Mouse (Mus musculus) liver, adult 2 months (tissue): ENCODE data around the gene Slc25a47. TPM values are rescaled to one million over a fixed set of nuclear protein-coding genes. Genes with fewer than 3 reads are reported as not detected.

Experiments used
- DNase-seq: peaks from one replicate; pipeline ENCODE4 v3.0.0-alpha.2; 2011; ENCODE audit warnings: low read depth, low spot score; ENCODE audit errors: extremely low read depth
- H3K27ac ChIP-seq: fragments of 200-500 bp; replicated peaks from 2 replicates; pipeline ENCODE4 v1.5.1; 2012; ENCODE audit warnings: low read depth, mild to moderate bottlenecking, control low read depth, inconsistent platforms, low read length; ENCODE audit not compliant: insufficient read depth
- H3K27me3 ChIP-seq: fragments of 200-500 bp; 2 replicates; pipeline ENCODE4 v1.6.1; 2012; ENCODE audit warnings: mild to moderate bottlenecking, moderate library complexity, low read length, inconsistent platforms; ENCODE audit not compliant: control insufficient read depth, insufficient read depth
- H3K36me3 ChIP-seq: fragments of 200-500 bp; 2 replicates; pipeline ENCODE4 v1.6.1; 2012; ENCODE audit warnings: low read length, inconsistent platforms; ENCODE audit not compliant: control insufficient read depth, insufficient read depth
- H3K4me1 ChIP-seq: fragments of 200-500 bp; 2 replicates; pipeline ENCODE4 v1.6.1; 2011; ENCODE audit warnings: low read length; ENCODE audit not compliant: control insufficient read depth, insufficient read depth
- H3K4me3 ChIP-seq: fragments of 200-500 bp; 2 replicates; pipeline ENCODE4 v1.5.1; 2011; ENCODE audit warnings: low read depth, mild to moderate bottlenecking, control low read depth, low read length, moderate library complexity; ENCODE audit not compliant: insufficient read depth
- H3K79me2 ChIP-seq: fragments of 200-500 bp; 2 replicates; pipeline ENCODE4 v1.6.1; 2012; ENCODE audit warnings: inconsistent platforms, mild to moderate bottlenecking, low read length, moderate library complexity; ENCODE audit not compliant: control insufficient read depth, insufficient read depth
- H3K9ac ChIP-seq: fragments of 200-500 bp; 2 replicates; pipeline ENCODE4 v1.6.1; 2012; ENCODE audit warnings: low read depth, mild to moderate bottlenecking, control low read depth, inconsistent platforms, low read length
- CTCF ChIP-seq: fragments of 200-500 bp; IDR thresholded peaks from 2 replicates; pipeline ENCODE4 v1.5.1; 2011; ENCODE audit warnings: low read depth, low read length, control low read depth
- POLR2A ChIP-seq: fragments of 200-500 bp; IDR thresholded peaks from 2 replicates; pipeline ENCODE4 v1.6.1; 2011; ENCODE audit warnings: low read length, control low read depth; ENCODE audit not compliant: insufficient read depth; ENCODE audit errors: extremely low read depth
- WGBS: fragments of 180-500 bp; shearing (Covaris S2); methylation state at CpG from one replicate; pipeline ENCODE4 v1.1.7; 2018; 5-methylcytosine and 5-hydroxymethylcytosine counted together
- polyA plus RNA-seq: library from polyadenylated mRNA; depleted of rRNA; stranded (reverse); fragments of >200 nt; gene quantifications from 2 replicates; pipeline ENCODE4 v1.2.3, GENCODE M21; 2012
- total RNA-seq: library from RNA; depleted of rRNA; stranded (reverse); fragments of >200 nt; gene quantifications from 2 replicates; pipeline ENCODE4 v1.2.3, GENCODE M21; 2014

The Slc25a47 gene
- total and polyA plus RNA-seq, 2 experiments, result 616 to 626 TPM

DNA sequence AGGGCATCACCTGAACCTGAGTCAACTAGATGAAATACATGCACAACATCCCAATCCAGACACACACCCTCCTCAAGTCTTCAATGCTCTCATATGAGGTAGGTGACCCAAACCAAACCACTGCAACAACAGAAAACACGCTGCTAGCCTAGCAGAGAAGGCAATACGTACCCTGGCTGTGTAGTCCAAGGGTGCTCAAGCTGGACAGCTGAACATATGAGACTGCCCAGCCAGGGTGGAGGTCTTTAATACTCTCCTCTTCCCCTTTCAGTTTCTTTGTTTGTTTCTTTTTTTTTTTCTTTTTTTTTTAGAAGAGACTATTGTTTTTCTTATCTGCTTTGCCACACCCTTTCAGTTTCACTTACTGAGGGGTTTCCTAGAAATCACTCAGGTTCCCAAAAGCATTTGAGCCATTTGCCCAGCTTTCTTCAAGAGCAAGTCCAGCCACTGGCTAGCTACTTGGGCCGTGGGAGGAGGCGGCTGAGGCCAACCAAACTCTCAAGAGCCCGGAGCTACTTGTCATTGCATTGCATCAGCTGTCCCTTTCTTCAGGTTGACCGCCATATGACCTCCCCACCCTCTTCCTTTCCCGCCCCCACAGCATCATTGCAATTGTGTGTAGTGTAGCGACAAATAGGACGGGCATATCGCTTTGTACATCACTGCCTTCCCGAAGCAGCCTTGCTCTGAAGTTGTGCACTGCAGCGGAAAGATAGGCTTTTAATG lies 57.3 kb downstream of the Slc25a47 start, which contains the start of gene Wdr25:
Gene Wdr25 (plus strand): TSS at position 643 of the 726 bp plus-strand sequence.
- peaks cover 11% of the 10 kb centered on the region; the same call in 1 of the 2 replicates for H3K79me2 ChIP-seq
- no peak for TF ChIP-seq POLR2A
- TF ChIP-seq CTCF, result no peak
- H3K27me3 ChIP-seq, result no peaks in the 10 kb centered on the region
- H3K4me3 ChIP-seq, result peak within 1 kb of the TSS; percentile 70
- peaks cover 12% of the 10 kb centered on the region for H3K4me1 ChIP-seq
- DNase-seq, result no peak
- H3K36me3 ChIP-seq, result peaks cover 3% of the 10 kb centered on the region
- H3K9ac ChIP-seq, result peak within 1 kb of the TSS; percentile 63
- H3K27ac ChIP-seq, result peak within 1 kb of the TSS; percentile 32
- 16% methylated on average over 12 of the region's 12 CpGs for WGBS

DNA sequence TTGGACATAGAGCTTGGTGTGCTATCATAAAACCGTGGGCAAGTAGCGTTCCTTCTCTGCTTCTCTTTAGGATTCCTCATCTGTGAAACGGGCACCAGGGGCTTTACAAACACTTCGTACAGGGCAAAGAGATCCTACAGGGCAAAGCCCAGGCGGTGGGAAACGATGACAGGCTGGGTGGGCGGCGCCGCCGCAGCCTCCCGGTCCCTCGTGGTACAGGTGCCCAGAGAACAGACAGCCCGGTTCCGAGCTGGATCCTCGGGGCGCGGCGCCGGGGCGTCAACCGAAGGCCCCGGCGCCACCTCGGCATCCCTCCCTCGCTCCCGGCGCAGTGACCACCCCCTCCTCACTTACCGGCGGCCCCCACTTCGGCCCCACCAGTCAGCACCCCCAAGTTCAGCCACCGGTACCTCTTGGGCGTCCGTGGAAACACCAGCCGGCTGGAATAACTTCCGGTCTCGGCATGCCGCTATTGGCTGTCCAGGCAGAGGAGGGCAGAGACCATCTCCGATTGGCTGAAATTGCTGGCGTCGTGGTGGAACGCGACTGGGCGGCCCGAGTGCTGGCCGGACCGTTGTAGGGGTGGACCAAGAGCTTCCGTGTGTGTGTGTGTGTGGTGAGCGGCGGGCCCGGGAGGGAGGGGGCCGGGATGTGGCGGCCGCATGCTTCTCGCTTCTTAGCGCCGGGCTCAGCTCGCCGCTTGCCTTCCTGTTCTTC lies 58.0 kb downstream of the Slc25a47 start, which contains the start of gene Wars:
Gene Wars (minus strand): TSS at position 460 of the 717 bp plus-strand sequence.
- Histone ChIP-seq H3K79me2 (peaks cover 10% of the 10 kb centered on the region; the same call in 1 of the 2 replicates), H3K4me1 (peaks cover 12% of the 10 kb centered on the region), H3K36me3 (no peaks in the 10 kb centered on the region), H3K9ac (peak within 1 kb of the TSS; percentile 63), H3K27ac (peak within 1 kb of the TSS; percentile 32), H3K4me3 (peak within 1 kb of the TSS; percentile 70), H3K27me3 (no peaks in the 10 kb centered on the region)
- under 1% methylated on average over 58 of the region's 58 CpGs for WGBS
- TF ChIP-seq POLR2A, result 0 out of 2 replicates have a peak, but pooled peaks have one; percentile 35
- TF ChIP-seq CTCF, result no peak
- DNase-seq, result peak; percentile 89

DNA sequence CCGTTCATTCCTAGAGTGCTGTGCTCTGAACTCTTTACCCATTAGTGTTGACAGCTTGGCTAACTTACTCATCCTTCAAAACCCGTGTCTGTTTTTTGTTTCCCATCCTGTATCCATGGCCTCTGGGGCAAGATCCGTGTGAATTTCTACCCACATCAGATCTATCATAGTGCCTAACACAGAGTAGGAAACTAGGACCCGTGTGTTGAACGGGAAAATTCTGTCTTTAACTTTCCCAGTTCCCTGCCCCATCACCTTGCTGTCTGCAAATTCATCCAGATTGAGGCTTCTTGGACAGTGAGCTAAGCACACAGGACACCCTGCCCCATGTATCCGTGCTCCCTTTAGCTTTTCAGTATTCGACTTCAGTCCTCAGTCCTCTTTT lies 58.6 kb downstream of the Slc25a47 start:
- DNase-seq, result no peak
- WGBS, result 2% methylated on average over 7 of the region's 7 CpGs
- peaks cover 6% of the 10 kb centered on the region; the same call in 1 of the 2 replicates for H3K79me2 ChIP-seq
- peaks cover 10% of the 10 kb centered on the region for H3K4me1 ChIP-seq
- no peaks in the 10 kb centered on the region for H3K27me3 ChIP-seq
- H3K27ac ChIP-seq, result no peak overlapping the region
- H3K36me3 ChIP-seq, result no peaks in the 10 kb centered on the region
- peak overlapping the region; percentile 53 for H3K9ac ChIP-seq
- TF ChIP-seq CTCF, result no peak
- no peak for TF ChIP-seq POLR2A
- peak overlapping the region; percentile 70 for H3K4me3 ChIP-seq

DNA sequence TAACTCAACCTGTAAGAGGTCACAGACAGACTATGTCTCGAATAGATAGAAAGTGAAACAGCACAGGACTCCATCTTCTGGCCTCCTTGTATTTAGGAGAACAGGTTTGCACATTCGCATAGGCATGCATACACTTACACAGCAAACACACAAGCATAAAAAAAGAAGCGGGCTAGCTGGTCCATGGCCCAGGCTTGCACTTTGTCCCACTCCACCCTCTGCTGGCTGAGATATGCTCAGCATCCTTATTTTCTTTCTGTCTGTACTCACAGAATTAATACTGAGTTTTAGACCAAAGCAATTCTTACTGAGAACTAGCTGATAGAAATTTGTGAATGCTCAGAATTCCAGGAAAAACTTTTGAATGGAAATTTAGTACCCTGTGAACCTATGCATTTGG lies 60.2 kb downstream of the Slc25a47 start:
- H3K36me3 ChIP-seq, result no peaks in the 10 kb centered on the region
- H3K27me3 ChIP-seq, result no peaks in the 10 kb centered on the region
- peaks cover 5% of the 10 kb centered on the region; the same call in 1 of the 2 replicates for H3K79me2 ChIP-seq
- WGBS, result 33% methylated on average over 3 of the region's 3 CpGs
- H3K9ac ChIP-seq, result no peak overlapping the region
- H3K4me1 ChIP-seq, result peaks cover 10% of the 10 kb centered on the region
- H3K27ac ChIP-seq, result no peak overlapping the region
- TF ChIP-seq CTCF, result peak; percentile 68
- TF ChIP-seq POLR2A, result no peak
- no peak overlapping the region for H3K4me3 ChIP-seq
- peak; percentile 22 for DNase-seq

DNA sequence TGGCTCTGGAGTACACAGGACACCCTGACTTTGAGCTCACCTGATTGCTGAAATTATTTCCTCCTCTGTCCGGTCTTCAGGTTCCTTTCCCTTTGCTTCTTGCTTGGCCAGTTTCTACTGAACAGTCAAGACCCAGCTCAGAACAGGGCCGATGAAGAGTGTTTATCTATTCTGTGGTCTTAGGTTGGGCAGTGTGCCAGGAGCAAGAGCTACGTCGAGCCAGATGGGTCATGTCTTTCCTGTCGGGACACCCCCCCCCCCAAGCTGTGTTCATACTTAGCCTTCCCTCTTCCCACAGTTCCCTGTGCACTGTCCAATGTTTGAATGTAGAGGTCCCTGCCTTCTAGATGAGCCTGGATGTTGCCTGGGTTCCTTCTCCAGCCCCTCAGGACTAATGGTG lies 65.5 kb downstream of the Slc25a47 start:
- H3K27ac ChIP-seq, result no peak overlapping the region
- no peak overlapping the region for H3K4me3 ChIP-seq
- no peaks in the 10 kb centered on the region for H3K36me3 ChIP-seq
- H3K9ac ChIP-seq, result no peak overlapping the region
- no peaks in the 10 kb centered on the region for H3K4me1 ChIP-seq
- no peaks in the 10 kb centered on the region for H3K79me2 ChIP-seq
- TF ChIP-seq POLR2A (no peak), CTCF (no peak)
- H3K27me3 ChIP-seq, result no peaks in the 10 kb centered on the region
- no peak for DNase-seq
- 68% methylated on average over 5 of the region's 5 CpGs for WGBS
